Mouse (Mus musculus) liver, embryonic 14 days (tissue): ENCODE results near the gene Adgrl4. TPM values are rescaled to one million over a fixed set of nuclear protein-coding genes. Genes with fewer than 3 reads are reported as not detected.

ENCODE experiments used
- polyA plus RNA-seq: library from polyadenylated mRNA; depleted of rRNA; stranded (reverse); fragments of >200 nt; gene quantifications from 2 replicates; pipeline ENCODE4 v1.2.3, GENCODE M21; 2012; rRNA removed

The Adgrl4 gene
- 2.1 and 2.3 TPM in 2 replicates for polyA plus RNA-seq

DNA sequence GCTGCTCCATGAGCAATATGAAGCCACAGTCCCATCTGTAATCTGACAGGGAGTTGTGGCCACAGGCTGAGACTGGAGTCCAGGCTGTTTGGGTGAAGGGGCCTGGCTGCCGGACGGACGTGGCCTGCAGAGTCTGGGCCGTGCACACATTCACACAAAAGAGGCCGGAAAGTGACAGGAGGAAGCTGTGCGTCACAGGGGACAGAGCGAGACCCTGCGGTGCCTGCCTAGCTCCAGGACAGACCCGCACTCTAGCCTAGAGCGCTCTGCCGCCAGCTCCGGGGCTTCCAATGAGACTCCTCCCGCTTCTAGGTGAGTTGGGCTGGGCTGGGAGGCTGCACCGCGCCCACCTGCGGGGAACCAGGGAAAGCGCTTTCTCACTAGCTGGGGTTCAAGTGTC, at the start of gene Adgrl4:
TSS of gene Adgrl4 (plus strand) at position 195 of the 400 bp plus-strand sequence.

